Mouse (Mus musculus) T-helper 1 cell (primary cell): ENCODE data around the gene Chrne.

ENCODE experiments used
- in situ Hi-C: fragments of 300-600 bp; cut with MboI, MseI; formaldehyde crosslinking; loops from one replicate; pipeline ENCODE4 v1.15.1; 2025; ENCODE audit warnings: high pct_unique_total_duplicates

Chrne gene

DNA sequence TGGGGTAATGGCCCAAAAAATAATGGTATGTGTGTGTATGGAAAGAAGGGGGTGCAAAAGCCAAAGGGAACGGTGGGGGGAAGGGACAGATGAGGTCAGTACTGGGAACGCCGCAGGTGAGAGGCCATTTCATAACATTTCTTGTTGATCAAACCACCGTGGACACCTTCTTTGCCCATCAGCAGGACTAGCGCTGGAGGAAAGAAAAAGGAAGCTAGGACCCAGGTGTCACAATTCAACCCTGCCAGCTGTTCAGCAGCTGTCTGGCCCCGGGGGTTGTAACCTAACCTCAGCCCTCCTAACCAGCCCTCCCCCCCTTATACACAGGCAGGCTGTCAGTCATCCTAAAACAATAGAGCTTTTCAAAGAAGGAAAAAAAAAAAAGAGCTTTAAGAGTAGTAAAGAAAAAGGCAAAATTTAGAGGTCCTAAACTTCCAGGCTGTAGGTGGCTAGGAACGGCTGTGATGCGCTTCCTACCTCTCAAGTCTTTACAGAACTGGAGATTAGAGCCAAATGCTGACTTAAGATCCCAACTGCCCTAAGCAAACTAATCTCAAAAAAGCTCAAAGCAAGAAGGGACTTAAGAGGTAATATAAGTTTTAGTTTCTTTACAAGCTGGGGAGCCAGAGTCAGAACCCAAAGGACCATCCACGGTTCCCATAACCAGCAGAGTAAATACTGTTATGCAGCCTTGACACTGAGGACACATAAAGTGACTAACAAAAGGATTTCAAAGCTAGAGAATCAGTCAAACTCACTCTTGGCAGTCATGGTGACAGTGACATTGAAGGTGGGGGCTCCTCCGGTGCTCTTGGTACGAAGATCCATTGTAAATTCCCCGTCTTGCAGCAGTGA lies 33.2 kb upstream of the Chrne start:
- in situ Hi-C loops = no loop called here

- in situ Hi-C loops = no loop called here
These were observed 32.4 kb upstream of the Chrne start for GRCm38 (mm10) chr11:70651391-70651790.

- in situ Hi-C loops = no loop called here
These were observed 31.5 kb upstream of the Chrne start for GRCm38 (mm10) chr11:70650322-70651175.

- in situ Hi-C loops = no loop called here
These were observed 30.2 kb upstream of the Chrne start for GRCm38 (mm10) chr11:70649185-70649734.

- in situ Hi-C loops = no loop called here
These were observed 29.5 kb upstream of the Chrne start for GRCm38 (mm10) chr11:70648512-70648911.

- in situ Hi-C loops = no loop called here
These were observed 28.9 kb upstream of the Chrne start for GRCm38 (mm10) chr11:70647716-70648420.

- in situ Hi-C loops = no loop called here
These were observed 28.0 kb upstream of the Chrne start, which contains the start of the genes Rnf167 and Slc25a11 for GRCm38 (mm10) chr11:70646691-70647650. Rnf167 (plus strand) TSS chr11:70647235. Slc25a11 (minus strand) TSS chr11:70647479.

- in situ Hi-C loops = no loop called here
These were observed 27.2 kb upstream of the Chrne start for GRCm38 (mm10) chr11:70646259-70646555.

GRCm38 (mm10) chr11:70645461-70646258 lies 26.6 kb upstream of the Chrne start:
- in situ Hi-C loops = no loop called here

DNA sequence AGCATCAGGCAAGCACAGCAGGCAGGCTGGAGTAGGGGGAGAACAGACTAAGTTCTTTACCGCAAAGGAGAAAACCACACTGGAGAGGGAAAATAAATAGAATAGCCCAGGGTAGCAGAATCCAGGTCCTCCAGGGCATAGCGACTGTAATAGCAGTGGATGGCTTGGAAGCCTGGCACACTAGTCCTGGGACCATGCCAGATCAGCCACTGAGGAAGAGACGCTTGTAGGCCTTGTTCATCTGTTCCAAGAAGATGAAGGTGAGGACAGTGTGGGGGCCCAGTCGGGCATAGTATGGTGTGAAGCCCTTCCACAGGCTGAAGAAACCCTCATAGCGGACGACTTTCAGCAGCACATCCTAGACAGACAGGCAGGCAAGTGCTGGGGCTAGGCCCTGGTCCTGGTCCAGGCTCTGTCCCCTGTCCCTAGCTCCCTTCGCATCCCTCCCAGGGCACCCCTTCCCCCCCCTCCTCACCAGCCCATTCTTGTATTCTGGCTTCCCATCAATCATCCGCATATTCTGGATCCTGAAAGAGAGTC lies 25.6 kb upstream of the Chrne start:
- in situ Hi-C loops = no loop called here

DNA sequence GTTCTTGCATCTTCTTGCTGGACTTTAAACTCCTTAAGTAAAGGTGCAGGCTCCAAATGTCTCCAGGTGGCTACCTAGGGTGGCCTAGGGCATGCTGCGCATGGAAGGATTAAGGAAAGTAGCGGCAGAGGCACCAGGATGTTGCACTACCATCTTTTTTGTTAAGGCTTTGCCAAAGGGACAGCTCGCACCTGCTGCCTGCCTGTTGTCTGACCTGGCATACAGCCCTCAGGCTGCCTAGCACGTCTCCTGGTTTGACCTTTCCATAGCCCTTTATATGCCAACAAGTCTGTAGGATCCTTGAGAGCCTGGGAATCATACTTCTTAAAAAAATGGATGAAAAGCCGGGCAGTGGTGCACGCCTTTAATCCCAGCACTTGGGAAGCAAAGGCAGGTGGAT lies 24.0 kb upstream of the Chrne start:
- in situ Hi-C loops = no loop called here

- in situ Hi-C loops = no loop called here
These were observed 22.2 kb upstream of the Chrne start for GRCm38 (mm10) chr11:70641241-70641640.

GRCm38 (mm10) chr11:70639976-70640375 lies 21.0 kb upstream of the Chrne start:
- in situ Hi-C loops = no loop called here

DNA sequence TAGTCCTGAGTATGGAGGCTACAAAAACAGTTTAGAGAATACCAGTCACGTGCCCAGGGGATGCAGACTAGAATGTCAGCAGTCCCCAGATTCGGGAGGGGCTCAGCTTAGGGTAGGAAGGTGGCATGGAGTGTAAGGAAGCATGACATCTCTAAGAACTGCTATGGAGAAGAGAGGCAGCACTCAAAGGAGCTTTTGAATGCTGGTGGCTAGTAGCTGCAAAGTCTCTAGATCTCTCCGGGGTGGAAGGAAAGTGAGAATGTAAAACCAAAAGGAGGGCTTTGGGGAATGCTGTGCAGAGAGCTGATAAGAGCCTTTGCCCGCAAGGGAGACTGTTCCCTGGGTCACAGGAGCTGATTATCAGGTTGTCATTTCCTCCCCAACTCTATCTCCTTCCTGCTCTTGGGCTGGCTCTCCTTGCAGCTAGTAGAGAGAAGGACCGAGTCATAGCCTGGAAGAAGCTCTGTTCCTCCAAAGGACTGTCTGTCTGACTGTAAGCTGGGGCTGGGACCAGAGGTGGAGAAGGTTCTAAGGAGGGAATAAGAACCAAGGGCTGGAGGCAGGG lies 19.8 kb upstream of the Chrne start, which contains the start of gene Gp1ba:
Gp1ba (plus strand) TSS at position 409 of the 565 bp plus-strand sequence.
- in situ Hi-C loops = no loop called here

DNA sequence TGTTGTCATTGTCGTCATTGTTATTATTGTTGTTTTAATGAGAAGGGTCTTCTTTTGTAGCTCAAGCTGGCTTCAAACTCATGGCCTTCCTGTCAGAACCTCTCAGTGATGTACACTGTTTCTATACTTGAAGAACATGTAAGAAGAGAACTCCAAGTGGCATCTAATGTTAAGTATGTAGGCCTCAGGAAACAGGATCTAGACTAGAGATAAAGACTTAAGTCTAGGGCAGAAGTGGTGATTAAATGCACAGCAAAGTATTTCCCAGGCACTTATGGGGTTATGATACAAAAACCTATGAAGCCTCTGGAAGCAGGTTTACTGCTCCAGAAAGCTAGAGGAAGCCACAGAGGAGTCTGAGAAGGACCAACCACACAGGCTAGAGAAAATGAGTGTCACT lies 19.3 kb upstream of the Chrne start:
- in situ Hi-C loops = no loop called here

DNA sequence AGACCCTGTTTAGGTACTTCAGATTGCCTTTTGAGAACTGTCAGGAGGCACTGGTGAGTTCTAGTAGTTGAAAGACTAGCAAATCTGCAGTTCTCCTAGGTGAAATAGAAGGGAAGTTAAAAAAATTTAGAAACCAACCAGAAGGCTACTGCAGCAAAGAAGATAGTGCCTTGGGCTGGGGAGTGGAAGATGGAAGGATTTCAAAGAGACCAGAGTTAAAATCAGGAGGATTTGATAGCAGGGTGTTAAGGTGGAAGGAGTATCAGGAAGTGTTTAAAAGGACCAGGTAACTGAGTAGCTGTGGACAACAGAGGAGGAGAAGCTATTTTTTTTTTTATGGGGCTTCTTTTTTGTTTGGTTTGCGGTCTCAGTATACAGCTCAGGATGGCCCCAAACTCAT lies 18.7 kb upstream of the Chrne start:
- in situ Hi-C loops = no loop called here

GRCm38 (mm10) chr11:70635601-70636000 lies 16.6 kb upstream of the Chrne start:
- in situ Hi-C loops = no loop called here

DNA sequence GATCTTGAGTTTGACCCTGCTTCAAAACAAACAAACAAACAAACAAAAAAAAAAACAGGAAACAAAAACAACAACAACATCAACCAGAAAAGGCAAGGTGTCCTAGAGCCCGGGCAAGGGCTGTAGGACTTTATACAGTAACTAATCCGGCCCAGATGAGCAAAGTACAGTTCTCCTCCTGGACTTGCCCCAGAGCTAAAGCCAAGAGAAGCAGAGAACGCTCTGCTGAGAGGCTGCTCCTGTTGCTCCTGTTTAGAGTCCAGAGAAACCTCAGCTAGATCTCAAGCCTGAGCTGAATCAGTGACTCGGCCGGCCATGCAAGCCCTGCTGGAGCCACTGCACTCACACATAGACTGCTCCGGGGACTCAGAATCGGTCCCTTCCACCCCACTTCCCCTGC lies 11.1 kb upstream of the Chrne start:
- in situ Hi-C loops = no loop called here

GRCm38 (mm10) chr11:70629557-70629956 lies 10.5 kb upstream of the Chrne start:
- in situ Hi-C loops = no loop called here
